Mouse (Mus musculus) heart, adult 9 months (tissue): Measurements from ENCODE around the gene Trim8.

ENCODE experiments used
- DNase-seq, 2 experiments: peaks; one replicate each; pipeline ENCODE4 v3.0.0; 2022; ENCODE audit warnings: low spot score in 2 of 2

The Trim8 gene

DNA sequence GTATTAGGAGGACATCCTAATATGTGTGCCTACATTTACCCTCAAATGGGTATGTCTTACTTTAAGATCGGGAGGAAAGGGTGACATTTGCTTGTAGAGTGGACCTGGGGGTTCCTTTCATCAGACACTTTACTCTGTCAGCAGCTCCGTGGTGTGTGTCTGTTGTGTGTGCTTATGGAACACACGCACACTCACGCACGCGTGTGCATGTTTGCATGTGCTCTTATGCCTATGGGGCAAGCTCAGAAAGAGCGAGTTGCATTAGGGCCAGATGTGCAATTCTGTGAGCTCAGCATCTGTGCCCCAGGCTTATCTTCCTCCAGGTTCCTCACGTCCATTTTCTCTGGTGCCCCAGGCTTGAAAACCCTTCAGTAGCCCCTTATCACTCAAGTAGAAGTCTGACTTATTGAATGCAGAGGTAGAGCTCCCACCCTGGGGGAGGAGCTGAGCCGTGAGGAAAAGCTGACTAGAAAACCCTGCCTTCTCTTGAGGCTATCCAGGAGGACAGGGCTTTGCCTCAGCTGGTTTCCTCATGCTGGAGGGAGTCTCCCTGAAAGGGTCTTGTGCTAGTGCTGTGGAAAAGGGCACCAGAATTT, 3.4 kb downstream of the Trim8 start:
- no peak for DNase-seq

DNA sequence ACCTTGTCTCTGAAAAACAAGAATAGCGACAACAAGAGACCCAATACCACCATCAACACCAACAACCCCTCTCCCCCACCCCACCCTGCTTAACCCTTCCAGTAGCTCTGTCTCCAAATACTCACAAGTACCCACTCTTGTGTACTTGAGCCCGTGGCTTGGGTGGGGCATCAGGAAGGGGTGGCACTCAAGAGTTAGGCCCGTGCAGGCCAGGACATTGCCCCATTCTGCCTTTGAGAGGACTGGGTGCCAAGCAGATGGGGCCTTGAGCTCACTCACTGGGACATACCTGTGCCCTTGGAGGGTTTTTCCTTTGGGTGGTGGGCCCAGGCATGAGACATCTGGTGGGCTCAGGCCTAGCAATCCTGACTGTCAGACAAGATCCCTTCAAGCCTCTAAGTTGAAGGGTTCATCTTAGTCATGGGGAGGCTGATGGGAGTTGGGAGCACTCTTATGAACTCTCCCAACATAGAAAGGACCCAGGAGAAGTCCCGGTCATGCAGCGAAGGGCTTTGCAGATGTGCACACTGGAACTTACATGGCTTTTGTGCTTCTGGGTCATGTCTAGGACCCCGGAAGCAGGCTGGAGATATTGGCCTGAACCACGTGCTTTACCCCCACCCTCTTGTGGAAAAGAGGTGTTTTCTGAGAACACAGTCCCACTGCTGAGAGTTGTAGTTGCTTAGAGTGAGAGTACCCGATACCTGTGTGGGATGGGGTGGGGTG, 4.3 kb downstream of the Trim8 start:
- no peak for DNase-seq

DNA sequence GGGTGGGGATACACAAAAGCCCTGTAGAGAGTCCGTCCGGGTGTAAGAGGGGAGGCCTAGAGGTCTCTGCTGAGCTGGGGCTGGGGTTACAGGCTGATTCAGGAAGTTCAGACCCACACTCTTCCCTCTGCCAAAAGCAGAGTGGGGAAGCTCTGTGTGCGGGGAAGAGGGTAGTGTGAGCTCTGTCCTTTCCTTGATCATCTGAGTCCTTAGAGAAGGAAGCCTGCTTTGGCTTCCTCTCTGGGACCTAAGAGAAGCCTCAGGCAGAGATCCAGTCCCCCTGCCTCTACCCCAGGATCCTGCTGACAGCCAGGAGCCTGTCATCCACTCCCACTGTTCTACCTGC, 4.8 kb downstream of the Trim8 start:
- DNase-seq: no peak

DNA sequence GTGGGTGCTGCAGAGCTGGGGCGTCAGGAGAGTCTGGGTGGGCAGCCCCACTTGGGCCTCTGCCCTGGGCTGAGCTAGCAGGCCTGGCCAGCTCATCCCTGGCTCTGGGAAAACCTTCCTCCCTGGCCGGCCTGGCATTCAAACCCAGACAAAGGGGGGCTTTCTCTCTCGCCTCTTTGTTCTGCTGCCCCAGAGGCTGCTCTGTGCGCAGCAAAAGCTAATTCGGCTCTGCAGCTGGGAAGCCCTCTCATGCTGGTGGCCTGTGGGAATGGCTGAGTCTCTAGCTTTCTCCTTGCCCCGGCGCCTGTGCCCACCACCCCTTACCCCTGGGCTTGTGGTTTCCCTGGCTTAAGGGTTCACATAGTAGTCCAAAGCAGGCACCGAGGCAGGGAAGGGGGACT, 5.7 kb downstream of the Trim8 start:
- no peak for DNase-seq

DNA sequence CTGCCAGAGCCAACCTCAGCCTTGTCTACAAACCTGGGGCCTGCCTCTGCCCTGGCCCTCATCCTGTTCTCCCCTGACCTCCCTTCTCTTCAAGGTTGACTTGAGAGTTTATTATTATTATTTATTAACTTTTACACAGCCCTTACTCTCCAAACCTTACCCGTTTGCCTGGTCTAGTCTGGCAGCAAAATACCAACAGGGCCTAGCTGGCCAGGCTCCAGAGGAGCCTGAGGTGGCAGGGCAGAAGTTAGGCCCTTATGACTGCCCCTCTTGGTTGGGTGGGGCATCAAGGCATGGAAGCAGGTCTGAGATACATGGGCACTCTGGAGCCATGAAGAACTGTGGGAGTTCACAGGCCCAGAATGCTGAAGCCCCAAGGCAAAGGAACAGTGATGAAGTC, 6.3 kb downstream of the Trim8 start:
- no peak for DNase-seq

DNA sequence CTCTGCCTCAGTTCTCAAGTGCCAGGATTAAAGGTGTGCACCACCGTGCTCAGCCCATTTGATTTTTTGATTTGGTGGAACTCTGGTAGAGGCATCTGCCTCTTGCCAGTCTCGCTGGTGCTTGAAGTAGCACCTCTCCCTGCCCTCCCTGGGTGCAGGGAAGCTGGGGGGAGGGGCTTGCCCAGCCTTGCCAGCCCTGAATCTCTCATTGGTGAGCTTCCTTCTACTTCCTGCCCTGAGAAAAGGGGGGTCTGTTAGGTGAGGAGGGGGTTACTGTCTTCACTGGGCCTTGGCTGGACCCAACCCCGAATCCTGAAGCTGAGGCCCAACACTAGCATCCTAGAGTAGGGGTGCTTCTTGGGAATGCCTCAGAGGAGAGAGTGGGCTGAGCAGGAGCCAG, 7.2 kb downstream of the Trim8 start:
- DNase-seq: no peak

DNA sequence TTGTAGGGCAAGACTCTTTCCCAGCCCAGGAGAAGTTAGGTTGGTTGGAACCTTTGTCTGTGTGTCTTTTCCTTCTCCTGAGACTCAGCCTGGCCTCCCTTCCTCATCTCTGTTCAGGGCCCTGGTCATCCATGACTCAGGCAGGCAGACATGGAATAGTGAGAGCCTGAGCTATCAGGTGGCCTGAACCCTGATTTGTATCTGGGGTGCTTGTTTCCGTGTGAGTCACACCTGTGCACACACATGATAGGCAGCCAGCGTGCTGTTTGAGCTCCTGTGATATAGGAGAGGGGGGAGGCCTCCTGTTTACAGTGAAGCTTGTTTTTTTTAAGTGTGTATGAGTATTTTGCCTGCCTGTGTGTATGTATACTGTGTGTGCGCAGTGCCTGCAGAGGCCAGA, 7.7 kb downstream of the Trim8 start:
- no peak for DNase-seq

DNA sequence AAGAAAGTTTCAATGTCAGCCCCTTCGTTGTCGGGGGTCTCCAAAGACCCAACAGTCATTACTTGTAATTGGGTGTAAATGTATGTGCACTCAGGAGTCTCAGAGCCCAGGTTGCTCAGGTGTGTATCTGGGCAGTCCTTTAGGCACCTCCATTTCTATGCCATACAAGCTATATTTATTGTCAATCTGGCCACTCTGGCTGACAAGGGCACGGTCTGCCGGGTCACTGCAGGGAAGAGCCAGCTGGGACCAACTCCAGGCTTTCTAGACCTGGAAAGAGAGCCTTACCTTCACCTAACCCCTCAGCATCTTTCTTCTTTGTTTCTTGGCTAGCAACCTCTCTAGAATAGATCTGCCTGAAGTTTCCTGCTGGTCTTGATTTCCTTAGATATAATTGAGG, 8.2 kb downstream of the Trim8 start:
- no peak for DNase-seq

DNA sequence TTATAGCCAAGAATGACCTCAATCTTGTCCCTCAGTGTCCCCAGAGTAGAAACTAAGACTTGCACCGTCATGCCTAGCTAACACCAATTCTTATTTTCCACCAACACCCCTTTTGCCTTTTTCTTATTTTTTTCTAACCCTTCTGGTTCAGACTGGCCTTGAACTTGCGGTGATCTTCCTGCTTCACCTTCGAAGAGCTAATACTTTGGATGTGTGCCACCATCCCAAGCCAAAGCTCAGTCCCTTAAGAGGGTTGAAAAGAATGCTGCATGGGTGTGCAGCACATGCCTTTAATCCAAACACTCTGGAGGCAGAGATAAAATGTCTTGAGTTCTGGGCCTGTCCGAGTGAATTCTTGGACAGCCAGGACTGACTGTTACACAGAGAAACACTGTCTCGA, 8.9 kb downstream of the Trim8 start:
- no peak for DNase-seq

DNA sequence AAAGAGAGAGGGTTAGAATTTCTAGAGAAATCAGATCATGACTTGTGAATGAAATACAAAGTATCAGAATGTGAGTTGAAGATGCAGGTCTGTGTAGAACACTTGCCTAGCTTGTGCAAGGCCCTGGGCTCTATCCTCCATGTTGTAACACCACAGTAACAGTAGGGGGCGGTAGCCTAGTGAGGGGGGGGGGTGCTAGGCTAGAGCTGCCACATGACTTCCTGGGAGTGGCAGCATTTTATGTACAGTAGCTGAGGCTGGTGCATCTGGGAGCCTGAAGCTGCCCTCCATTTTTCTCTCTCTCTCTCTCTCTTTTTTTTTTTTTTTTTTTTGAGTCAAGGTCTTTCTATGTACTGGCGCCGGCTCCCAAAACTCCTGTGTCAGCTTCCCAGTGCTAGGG, 9.3 kb downstream of the Trim8 start:
- no peak for DNase-seq

DNA sequence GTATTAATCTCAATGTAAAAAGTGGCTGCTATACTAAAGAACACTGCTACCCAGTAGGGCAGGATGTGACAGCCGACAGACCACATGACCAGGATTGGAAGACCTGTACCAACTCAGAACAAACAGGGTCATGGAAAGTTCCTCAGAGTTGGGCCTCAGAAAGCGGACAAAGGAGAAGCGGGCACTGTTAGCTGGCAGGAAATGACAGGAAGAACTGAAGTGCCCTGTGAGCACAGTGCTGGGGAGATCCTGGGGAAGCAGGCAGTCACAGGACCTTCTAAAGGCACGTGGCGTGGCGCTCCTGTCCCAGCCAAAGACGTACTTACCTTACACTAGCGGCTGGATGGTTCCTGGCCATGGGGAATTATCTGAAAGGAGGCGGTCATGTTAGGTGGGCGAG, 9.8 kb downstream of the Trim8 start:
- DNase-seq: peak; percentile 66 to 79

DNA sequence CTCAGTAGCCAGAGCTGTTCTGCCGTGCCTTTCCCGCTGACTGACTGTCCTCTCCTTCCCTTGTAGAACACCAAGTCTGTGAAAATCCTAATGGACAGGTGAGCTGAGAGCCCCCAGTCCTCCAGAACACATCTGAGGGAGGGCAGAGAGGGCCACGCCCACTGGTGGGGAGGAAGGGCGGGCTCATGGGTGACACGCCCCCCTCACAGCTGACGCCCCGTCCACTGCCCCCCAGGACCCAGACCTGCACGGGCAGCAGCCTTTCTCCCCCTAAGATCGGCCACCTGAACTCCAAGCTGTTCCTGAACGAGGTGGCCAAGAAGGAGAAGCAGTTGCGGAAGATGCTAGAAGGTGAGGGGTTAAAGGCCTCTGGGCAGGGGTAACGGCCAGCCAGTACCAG, 12.9 kb downstream of the Trim8 start:
- DNase-seq: no peak

DNA sequence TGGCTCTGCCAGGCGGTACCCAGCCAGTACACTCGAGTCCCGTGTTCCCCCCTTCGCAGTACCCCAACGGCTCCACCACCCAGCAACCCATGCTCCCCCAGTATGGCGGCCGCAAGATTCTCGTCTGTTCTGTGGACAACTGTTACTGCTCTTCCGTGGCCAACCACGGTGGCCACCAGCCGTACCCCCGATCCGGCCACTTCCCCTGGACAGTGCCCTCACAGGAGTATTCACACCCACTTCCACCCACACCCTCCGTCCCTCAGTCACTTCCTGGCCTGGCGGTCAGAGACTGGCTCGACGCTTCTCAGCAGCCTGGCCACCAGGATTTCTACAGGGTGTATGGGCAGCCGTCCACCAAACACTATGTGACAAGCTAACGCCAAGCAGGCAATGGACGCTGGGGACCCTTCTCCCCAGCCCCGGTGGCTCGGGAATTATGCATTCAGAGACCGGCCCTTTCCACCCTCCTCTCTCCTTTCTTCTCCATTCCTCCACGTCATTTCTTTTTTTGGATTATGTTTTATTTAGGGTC, 13.9 kb downstream of the Trim8 start:
- DNase-seq: no peak

DNA sequence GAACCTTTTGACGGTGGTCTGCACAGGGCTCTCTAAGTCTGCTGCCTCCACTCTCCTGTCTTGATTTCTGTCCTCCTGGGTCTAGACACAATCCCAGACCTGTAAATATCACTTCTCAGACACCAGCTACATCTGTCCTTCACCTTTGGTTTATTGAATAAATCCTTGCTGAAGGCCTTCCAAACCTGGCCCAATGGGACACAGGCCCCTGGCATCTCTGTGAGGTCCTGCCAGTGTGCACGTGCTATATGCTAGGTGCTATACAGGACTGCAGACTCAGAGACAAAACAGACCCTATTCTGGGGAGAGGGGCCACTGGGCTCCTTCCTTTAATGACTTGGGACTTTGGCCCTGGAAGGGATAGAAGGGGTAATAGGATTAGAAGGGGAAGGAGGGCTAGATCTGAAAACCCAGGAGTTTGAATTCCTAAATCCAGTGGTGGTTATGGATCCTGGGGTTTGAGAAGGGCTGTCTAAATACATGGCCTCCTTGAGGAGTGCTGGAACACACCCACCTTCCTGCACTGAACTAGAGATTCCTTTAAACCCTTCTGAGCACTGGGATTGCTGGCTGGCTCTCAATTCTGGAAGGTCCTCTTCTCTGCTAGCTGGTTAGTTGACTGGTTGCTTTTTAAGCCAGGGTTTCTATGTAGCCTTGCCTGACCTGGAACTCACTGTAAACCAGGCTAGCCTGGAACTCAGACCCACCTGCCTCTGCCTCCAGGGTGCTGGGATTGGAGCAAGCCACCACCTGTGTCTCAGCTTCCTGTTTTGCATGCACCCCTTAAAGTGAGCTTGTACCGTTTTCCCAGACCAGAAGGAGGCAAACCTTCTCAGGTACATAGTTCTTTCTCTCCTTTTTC, 15.4 kb downstream of the Trim8 start:
- DNase-seq: no peak

DNA sequence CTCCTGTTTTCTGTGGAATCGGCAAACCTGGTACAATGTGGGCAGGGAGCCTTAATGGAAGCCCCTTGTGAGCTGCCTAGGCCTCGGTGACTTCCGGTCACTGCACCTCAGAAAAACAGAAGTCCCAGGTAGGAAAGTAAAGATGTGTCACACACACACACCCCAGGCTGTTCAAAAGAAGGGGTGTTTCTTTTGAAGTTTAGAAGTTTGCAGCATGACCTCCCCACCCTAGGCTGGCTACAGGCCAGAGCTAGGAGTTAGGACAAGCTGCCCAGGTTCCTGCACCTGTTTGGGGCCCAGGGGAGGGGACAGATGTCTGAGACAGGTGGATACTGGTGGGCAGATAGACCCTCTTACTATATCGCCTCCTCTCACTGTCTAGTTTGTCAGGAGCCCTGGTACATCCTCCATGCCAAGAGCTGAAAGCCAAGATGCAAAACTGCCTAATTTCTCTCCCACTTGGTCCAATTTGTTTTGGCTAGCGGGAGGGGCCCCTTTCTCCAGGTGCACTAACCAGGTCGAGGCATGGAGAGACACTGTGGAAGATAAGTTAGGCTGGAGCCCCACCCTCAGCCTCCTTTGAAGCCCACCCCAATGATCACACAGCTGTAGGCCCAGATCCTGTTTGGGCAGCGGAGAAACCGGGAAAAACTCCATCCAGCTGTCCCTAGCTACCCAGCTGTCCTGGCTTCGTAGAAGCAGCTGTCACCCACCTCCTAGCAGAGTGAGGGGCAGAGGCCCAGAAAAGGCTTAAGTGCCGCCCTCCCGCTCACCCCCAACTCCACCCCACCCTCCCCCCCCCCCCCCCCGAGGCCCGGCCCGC, 16.2 kb downstream of the Trim8 start:
- no peak for DNase-seq

DNA sequence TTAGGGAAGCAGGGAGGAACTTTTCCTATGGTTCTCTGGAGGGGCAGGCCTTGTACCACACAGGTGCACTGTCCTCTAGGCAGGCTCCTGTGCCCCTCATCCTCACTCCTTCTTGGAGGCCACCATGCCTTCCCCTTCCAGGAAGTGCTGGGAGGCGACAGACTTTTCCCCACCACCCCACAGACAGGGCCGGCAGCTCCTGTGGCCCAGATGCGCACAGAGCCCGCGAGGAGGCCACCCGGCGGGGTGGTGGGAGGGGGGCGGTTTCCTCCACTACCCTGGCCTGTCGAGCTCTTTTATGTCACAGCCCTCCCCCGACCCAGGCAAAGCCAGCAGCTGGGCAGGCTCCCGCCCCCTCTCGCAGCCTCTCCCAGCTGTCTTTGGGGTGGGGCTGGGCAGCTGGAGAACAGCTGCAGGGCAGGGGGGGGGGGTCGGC, 16.9 kb downstream of the Trim8 start:
- no peak for DNase-seq

DNA sequence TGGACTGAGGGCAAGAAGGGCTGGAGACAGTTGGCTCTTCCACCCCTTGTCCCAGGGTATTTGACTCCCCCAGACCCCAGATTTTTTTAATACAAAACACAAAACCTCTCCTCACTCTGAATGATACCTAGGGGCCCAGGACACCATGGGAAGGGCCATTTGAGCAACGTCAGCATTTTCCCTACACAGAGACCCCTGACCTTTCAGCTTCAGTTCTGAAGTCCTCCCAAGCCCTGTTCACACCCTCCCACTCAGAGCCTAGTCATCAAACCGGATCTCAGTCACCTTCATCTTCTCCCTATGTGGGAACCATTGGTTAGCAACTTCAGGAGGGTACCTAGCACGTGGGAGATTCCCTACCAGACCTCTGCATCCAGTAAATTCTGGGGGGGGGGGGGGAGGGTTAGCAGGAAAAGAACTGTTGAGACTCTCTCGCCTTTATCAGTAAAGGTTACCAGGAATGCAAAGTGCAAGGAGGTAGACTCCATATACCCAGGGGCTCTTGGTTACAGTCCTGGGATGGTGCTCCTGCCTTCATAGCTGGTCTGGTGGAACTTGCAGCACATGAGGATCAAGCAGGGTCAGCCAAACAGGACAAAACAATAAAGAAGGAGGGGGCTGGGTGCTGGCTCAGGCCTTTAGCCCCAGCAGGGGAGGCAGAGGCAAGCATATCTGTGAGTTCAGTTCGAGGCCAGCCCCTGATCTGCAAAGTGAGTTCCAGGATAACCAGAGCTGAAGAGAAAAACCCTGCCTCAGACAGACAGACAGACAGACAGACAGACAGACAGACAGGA, 17.5 kb downstream of the Trim8 start:
- no peak for DNase-seq

DNA sequence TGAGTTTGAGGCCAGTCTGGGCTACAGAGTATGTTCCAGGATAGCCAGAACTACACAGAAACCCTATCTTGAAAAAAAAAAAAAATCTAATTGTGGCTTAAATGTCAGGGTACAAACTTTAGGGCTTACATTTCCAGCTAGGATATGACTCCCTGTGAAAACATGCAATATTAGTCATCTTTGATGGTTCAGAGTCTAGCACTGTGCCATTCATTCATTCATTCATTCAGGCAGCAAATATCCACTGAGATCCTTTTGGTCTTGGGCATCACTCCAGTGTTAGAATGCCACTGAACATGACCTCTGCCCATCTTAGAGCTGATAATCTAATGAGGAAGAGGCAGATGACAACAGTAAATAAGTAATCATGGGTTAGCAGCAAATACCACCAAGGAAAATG, 20.2 kb downstream of the Trim8 start:
- DNase-seq: no peak

DNA sequence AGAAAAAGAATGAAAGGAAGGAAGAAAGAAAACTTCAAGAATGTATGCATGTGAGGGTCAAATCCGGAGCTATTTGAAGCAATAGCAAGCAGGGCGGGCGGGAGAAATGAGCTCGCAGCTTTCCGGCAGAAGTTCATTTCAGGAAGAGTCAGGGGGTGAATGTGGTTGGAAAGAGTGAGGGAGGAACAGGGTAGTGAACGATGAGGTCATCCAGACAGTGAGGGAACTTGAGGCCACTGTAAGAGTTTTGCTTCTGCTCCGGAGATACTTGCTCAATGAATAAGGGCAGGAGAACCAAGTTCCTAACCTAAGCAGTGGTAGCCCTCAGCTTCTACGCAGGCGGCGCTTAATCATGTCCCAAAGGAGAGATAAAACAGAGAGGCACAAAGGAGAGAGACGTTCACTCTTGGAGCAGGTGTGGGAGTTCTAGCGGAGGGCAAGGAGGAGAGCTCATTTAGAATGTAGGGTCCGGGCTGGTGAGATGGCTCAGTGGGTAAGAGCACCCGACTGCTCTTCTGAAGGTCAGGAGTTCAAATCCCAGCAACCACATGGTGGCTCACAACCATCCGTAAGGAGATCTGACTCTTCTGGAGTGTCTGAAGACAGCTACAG, 21.0 kb downstream of the Trim8 start:
- peak in 1 of 2 experiments; percentile 41 for DNase-seq

DNA sequence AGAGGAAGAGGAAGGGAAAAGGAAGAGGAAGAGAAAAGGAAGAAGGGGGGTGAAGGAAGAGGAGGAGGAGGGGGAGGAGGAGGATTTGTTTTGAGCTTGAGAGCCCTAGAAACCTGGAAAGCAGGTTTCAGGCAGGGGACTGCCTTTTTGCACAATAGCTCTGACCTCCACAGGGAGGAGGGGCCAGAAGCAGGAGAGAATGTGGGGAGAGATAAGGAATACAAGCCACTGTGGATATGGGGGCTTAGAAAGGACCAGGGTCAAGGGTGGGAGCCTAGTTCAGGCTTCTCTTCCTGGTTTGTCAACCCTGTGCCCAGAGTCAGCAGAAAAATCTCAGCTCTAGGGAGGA, 21.6 kb downstream of the Trim8 start:
- DNase-seq: peak in 1 of 2 experiments; percentile 7
